Mouse (Mus musculus) cortical plate, adult 2 months (tissue): ENCODE data around the gene Tubb5.

ENCODE experiments used
- CTCF ChIP-seq: fragments of 200-500 bp; IDR thresholded peaks from 2 replicates; pipeline ENCODE4 v1.5.1; 2011; ENCODE audit warnings: mild to moderate bottlenecking, control low read depth, low read length; ENCODE audit not compliant: insufficient read depth; ENCODE audit errors: extremely low read depth
- POLR2A ChIP-seq: fragments of 200-500 bp; IDR thresholded peaks from 2 replicates; pipeline ENCODE4 v1.6.1; 2011; ENCODE audit warnings: mild to moderate bottlenecking, low read length, control low read depth; ENCODE audit not compliant: insufficient read depth; ENCODE audit errors: extremely low read depth

DNA sequence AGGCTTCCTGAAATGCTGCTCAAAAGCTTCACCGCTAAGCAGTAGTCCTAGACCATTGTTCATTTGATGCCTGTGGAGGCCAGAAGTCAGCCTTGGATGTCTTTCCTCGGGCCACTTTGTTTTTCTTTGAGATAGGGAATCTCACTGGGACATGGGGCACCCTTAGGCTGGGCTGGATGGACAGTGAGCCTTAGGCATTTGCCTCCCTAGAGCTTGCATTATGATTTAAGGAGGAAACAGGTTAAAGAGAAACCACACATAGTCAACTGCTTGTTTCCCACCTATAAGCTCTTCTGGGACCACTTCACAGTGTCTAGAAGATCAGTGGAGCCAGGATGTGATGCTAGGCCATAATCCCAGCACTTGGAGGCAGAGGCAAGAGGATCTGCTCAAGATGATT, 21.7 kb upstream of the Tubb5 start:
- TF ChIP-seq CTCF = no peak
- TF ChIP-seq POLR2A = no peak
